Mouse (Mus musculus) intestine, postnatal 0 days (tissue): ENCODE data around the gene Zfp184. TPM values are rescaled to one million over a fixed set of nuclear protein-coding genes. Genes with fewer than 3 reads are reported as not detected.
"Not testable (repeated sequence)": the region's sequence is repeated elsewhere in the genome, so short reads cannot be mapped to it uniquely, and the experiment has no call there.

Source experiments
- ATAC-seq: fragments of 200-750 bp; cut with Nextera tagmentation; 2 replicates; pipeline ENCODE4 v1.8.0; 2017; ENCODE audit warnings: mild to moderate bottlenecking, moderate TSS enrichment, moderate library complexity
- H3K27ac ChIP-seq: fragments of 300-500 bp; sonication (generic); 2 replicates; pipeline ENCODE4 v1.5.1; 2014; ENCODE audit warnings: mild to moderate bottlenecking, low read depth, low read length, moderate library complexity
- H3K27me3 ChIP-seq: fragments of 300-500 bp; sonication (generic); replicated peaks from 2 replicates; pipeline ENCODE4 v1.6.1; 2014; ENCODE audit warnings: low read length, mixed read lengths; ENCODE audit not compliant: control insufficient read depth, insufficient read depth
- H3K36me3 ChIP-seq: fragments of 300-500 bp; sonication (generic); 2 replicates; pipeline ENCODE4 v1.6.1; 2014; ENCODE audit warnings: mild to moderate bottlenecking, moderate library complexity; ENCODE audit not compliant: control insufficient read depth, insufficient read depth
- H3K4me1 ChIP-seq: fragments of 300-500 bp; sonication (generic); replicated peaks from 2 replicates; pipeline ENCODE4 v1.6.1; 2014; ENCODE audit warnings: antibody characterized with exemption, low read length, mixed read lengths; ENCODE audit not compliant: control insufficient read depth, insufficient read depth
- H3K4me2 ChIP-seq: fragments of 300-500 bp; sonication (generic); replicated peaks from 2 replicates; pipeline ENCODE4 v1.6.1; 2014; ENCODE audit warnings: low read depth, mild to moderate bottlenecking, moderate library complexity
- H3K4me3 ChIP-seq: fragments of 300-500 bp; sonication (generic); 2 replicates; pipeline ENCODE4 v1.5.1; 2014; ENCODE audit warnings: low read depth, low read length
- H3K9ac ChIP-seq: fragments of 300-500 bp; sonication (generic); 2 replicates; pipeline ENCODE4 v1.6.1; 2014; ENCODE audit warnings: mild to moderate bottlenecking, low read depth, low read length
- H3K9me3 ChIP-seq: fragments of 300-500 bp; sonication (generic); 2 replicates; pipeline ENCODE4 v1.6.1; 2016; ENCODE audit warnings: mixed run types; ENCODE audit not compliant: control insufficient read depth
- CTCF ChIP-seq: sonication (generic); IDR thresholded peaks from 2 replicates; pipeline ENCODE4 v1.5.1; 2016; ENCODE audit warnings: low read depth, mild to moderate bottlenecking, control low read depth, antibody characterized with exemption, moderate library complexity
- WGBS: fragments of 180-500 bp; shearing (Covaris S2); extraction: QIAGEN DNeasy Blood & Tissue Kit; methylation state at CpG from one replicate; pipeline ENCODE4 v1.1.7; 2014; 5-methylcytosine and 5-hydroxymethylcytosine counted together
- polyA plus RNA-seq: library from polyadenylated mRNA; unstranded; fragments of >200 nt; fragmentation: Nextera tagmentation; extraction: Ambion mirVana; gene quantifications from 2 replicates; pipeline ENCODE4 v1.2.1, GENCODE M21; 2015

Gene Zfp184
- 1.2 TPM in 2 replicates for polyA plus RNA-seq

GRCm38 (mm10) chr13:21944926-21945740, at the start of gene Zfp184:
TSS of gene Zfp184 (plus strand) at chr13:21945094.
- TF ChIP-seq CTCF = peak; percentile 57
- H3K9ac ChIP-seq = peak within 1 kb of the TSS; percentile 60
- H3K27ac ChIP-seq = peak within 1 kb of the TSS; percentile 11; the same call in 1 of the 2 replicates
- no peaks in the 10 kb centered on the region for H3K36me3 ChIP-seq
- WGBS = under 1% methylated on average over 50 of the region's 50 CpGs
- no peaks in the 10 kb centered on the region for H3K27me3 ChIP-seq
- peak; percentile 77 for ATAC-seq
- H3K4me3 ChIP-seq = peak within 1 kb of the TSS; percentile 79
- no peaks in the 10 kb centered on the region for H3K9me3 ChIP-seq
- no peaks in the 10 kb centered on the region; the same call in 1 of the 2 replicates for H3K4me1 ChIP-seq
- peak within 1 kb of the TSS; percentile 98 for H3K4me2 ChIP-seq

- WGBS = 9% methylated on average over 24 of the region's 24 CpGs
- Histone ChIP-seq H3K36me3 (no peaks in the 10 kb centered on the region), H3K9me3 (no peaks in the 10 kb centered on the region), H3K27ac (no peak overlapping the region), H3K9ac (no peak overlapping the region), H3K4me3 (peak overlapping the region; percentile 28), H3K4me2 (peak overlapping the region; percentile 57), H3K4me1 (no peaks in the 10 kb centered on the region), H3K27me3 (no peaks in the 10 kb centered on the region)
- no peak for ATAC-seq
- TF ChIP-seq CTCF = no peak
These were observed 48.2 kb upstream of the Zfp184 start for GRCm38 (mm10) chr13:21896549-21897244.

- WGBS = 2% methylated on average over 11 of the region's 11 CpGs
- Histone ChIP-seq H3K4me1 (no peaks in the 10 kb centered on the region), H3K4me2 (peak overlapping the region; percentile 57), H3K9me3 (no peaks in the 10 kb centered on the region), H3K9ac (no peak overlapping the region), H3K4me3 (peak overlapping the region; percentile 28), H3K36me3 (no peaks in the 10 kb centered on the region), H3K27me3 (no peaks in the 10 kb centered on the region), H3K27ac (no peak overlapping the region)
- no peak for ATAC-seq
- TF ChIP-seq CTCF = no peak
These were observed 47.7 kb upstream of the Zfp184 start for GRCm38 (mm10) chr13:21897245-21897634.

- H3K9ac ChIP-seq, H3K27ac ChIP-seq, H3K36me3 ChIP-seq, H3K9me3 ChIP-seq, ATAC-seq, H3K4me1 ChIP-seq, H3K27me3 ChIP-seq, H3K4me2 ChIP-seq, H3K4me3 ChIP-seq: not testable (repeated sequence)
- 86% methylated on average over 9 of the region's 9 CpGs for WGBS
These were observed 43.9 kb upstream of the Zfp184 start for GRCm38 (mm10) chr13:21900870-21901565.

GRCm38 (mm10) chr13:21903500-21903899, 41.4 kb upstream of the Zfp184 start:
- H3K9ac ChIP-seq = no peak overlapping the region
- H3K4me1 ChIP-seq = no peaks in the 10 kb centered on the region
- H3K27ac ChIP-seq = no peak overlapping the region
- no peak for ATAC-seq
- 34% methylated on average over 3 of the region's 3 CpGs for WGBS
- no peak for TF ChIP-seq CTCF
- no peaks in the 10 kb centered on the region for H3K36me3 ChIP-seq
- H3K4me3 ChIP-seq = no peak overlapping the region
- H3K27me3 ChIP-seq = no peaks in the 10 kb centered on the region
- H3K9me3 ChIP-seq = no peaks in the 10 kb centered on the region
- no peak overlapping the region for H3K4me2 ChIP-seq

- not testable (repeated sequence) for H3K4me3 ChIP-seq, H3K27me3 ChIP-seq, H3K27ac ChIP-seq, H3K4me2 ChIP-seq, H3K9ac ChIP-seq, ATAC-seq, H3K4me1 ChIP-seq, H3K9me3 ChIP-seq, H3K36me3 ChIP-seq
- WGBS = 78% methylated on average over 4 of the region's 4 CpGs
These were observed 40.8 kb upstream of the Zfp184 start for GRCm38 (mm10) chr13:21904090-21904489.
